Mouse (Mus musculus) lung, adult 2 months (tissue): ENCODE results near the gene Angel2. TPM values are rescaled to one million over a fixed set of nuclear protein-coding genes. Genes with fewer than 3 reads are reported as not detected.

Experiments used
- DNase-seq: peaks from one replicate; pipeline ENCODE4 v3.0.0; 2022
- H3K4me1 ChIP-seq: fragments of 200-500 bp; 2 replicates; pipeline ENCODE4 v1.6.1; 2011; ENCODE audit warnings: low read length; ENCODE audit not compliant: control insufficient read depth, insufficient read depth
- H3K4me3 ChIP-seq: fragments of 200-500 bp; replicated peaks from 2 replicates; pipeline ENCODE3; 2011; ENCODE audit warnings: low read depth, mild to moderate bottlenecking, control low read depth, low read length; ENCODE audit errors: extremely low read depth
- CTCF ChIP-seq: fragments of 200-500 bp; IDR thresholded peaks from 2 replicates; pipeline ENCODE4 v1.5.1; 2011; ENCODE audit warnings: mild to moderate bottlenecking, low read length, control low read depth; ENCODE audit not compliant: insufficient read depth
- POLR2A ChIP-seq: fragments of 200-500 bp; IDR thresholded peaks from 2 replicates; pipeline ENCODE4 v1.6.1; 2011; ENCODE audit warnings: low read depth, mild to moderate bottlenecking, control low read depth, low read length, borderline replicate concordance; ENCODE audit errors: extremely low read depth
- WGBS: fragments of 180-500 bp; shearing (Covaris S2); methylation state at CpG from one replicate; pipeline ENCODE4 v1.1.7; 2018; 5-methylcytosine and 5-hydroxymethylcytosine counted together
- polyA plus RNA-seq: library from polyadenylated mRNA; depleted of rRNA; stranded (reverse); fragments of >200 nt; gene quantifications from 2 replicates; pipeline ENCODE4 v1.2.3, GENCODE M21; 2012

Gene Angel2
- polyA plus RNA-seq, 1 experiment, result 22.7 TPM

DNA sequence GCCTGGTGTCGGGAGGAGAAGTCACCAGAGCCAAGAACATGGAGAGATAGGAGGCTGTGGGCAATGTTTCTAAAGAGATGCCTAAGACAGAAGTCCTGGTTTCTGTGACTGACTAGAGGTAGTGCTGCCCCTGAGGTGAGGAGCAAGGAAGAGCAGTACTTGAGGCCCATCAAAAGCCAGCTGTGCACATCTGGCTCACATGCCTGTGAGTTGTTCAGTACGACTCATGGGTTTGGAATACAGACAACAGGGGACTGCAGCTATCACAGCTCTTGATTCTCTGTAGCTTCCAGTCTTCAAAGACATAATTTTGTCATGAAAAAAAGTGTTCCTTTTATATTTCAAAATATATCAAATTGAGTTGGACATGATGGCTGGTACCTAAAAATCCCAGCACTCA, 23.8 kb upstream of the Angel2 start:
- no peak for TF ChIP-seq POLR2A
- TF ChIP-seq CTCF, result no peak
- Histone ChIP-seq H3K4me1 (peaks cover 4% of the 10 kb centered on the region; the same call in 1 of the 2 replicates), H3K4me3 (no peak overlapping the region)
- no peak for DNase-seq
- 58% methylated on average over 2 of the region's 2 CpGs for whole genome bisulfite sequencing

DNA sequence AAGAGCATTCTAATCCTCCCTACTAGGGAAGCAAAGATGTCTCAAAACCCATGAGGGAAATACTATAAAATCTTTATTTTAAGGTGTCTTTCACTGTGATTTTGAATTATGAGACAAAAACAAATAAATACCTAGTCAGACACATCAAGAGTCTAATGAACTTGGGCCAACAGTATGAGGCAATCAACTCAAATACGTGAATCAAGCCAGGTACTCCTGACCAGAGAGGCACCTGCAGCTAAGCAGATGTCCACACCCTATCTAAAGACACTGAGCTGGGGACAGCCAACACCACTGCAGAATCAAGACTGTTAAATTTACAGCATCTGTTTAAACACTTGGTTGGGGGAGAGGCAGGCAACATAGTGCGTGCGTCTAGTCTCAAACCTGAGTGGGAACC, 20.8 kb upstream of the Angel2 start:
- no peak overlapping the region for H3K4me3 ChIP-seq
- WGBS, result 78% methylated on average over 3 of the region's 3 CpGs
- H3K4me1 ChIP-seq, result peaks cover 2% of the 10 kb centered on the region; the same call in 1 of the 2 replicates
- DNase-seq, result no peak
- no peak for TF ChIP-seq CTCF
- TF ChIP-seq POLR2A, result no peak

DNA sequence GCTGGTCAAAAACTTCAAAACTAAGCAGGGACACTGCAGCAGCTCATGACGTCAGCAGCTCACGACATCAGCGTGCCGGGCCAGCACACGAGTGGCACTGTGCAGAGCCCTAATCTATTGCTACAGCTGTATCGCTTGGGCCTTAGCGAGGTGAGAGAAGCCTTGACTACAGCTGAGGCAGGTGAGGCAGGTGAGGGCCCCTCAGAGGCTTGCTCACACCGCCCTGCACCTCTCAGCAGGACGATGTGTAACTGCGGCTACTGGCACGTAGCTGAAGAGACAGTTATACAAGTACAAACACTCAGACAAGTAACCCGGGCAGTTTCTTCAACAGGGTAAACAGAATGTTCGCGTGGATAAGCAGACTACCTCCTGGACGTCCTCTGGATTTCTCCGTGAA, 20.2 kb upstream of the Angel2 start:
- DNase-seq, result no peak
- 73% methylated on average over 16 of the region's 16 CpGs for WGBS
- TF ChIP-seq POLR2A (no peak), CTCF (no peak)
- Histone ChIP-seq H3K4me3 (no peak overlapping the region), H3K4me1 (peaks cover 2% of the 10 kb centered on the region; the same call in 1 of the 2 replicates)

DNA sequence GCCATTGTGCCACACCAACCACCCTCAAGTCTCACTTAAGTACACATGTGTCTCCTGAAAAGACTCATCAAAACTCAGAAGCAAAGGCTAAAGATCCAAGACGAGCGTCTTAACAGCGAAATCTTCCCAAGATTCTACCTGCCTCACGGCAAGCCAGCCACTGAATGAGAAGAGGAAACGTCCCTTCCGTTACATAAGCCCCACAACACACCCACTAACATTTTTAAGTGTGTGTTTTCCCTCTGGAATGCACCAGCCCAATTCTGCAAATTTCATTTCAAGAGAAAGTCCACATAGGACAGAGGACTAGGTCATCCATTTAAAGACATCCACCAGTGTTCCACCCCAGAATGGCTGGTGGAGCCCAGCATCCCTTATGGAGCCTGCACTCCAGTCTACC, 14.1 kb upstream of the Angel2 start:
- TF ChIP-seq CTCF (no peak), POLR2A (no peak)
- Histone ChIP-seq H3K4me3 (peak overlapping the region; percentile 91), H3K4me1 (peaks cover 5% of the 10 kb centered on the region; the same call in 1 of the 2 replicates)
- no peak for DNase-seq
- 39% methylated on average over 6 of the region's 6 CpGs for WGBS

DNA sequence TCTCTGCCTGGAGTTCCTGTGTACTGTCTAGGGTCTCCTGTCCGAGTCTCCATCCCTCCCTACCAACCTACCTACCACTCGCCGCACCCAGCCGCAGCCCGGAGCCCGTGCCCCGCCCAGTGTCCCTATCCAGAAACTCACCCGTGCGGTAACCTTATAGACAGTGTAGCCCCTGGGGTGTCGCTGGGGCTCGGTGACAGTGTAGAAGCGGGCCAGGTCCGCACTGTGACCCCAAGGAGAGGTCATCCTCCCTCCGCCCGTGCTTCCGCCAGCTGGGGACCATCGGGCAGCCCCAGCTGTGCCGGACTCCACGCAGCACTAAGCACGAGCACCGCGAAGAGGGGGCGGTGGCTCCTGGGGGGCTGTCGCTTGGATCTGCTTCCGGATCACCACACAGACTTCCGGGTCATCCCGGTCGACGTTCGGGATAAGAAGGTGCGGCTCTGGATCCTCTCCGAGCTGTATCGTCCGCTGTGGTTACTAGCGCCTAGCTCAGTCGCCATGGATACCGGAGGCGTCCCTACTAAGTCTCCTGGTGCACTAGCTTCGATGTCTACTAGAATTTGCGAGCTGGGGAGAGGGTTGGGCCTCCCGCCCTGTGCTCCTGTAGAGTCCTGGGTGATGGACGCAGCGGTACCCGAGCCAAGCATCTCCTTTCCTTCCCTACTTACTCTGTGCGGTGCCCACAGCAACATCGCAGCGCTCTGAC, 13.3 kb upstream of the Angel2 start, which contains the start of gene Rps6kc1:
TSS of gene Rps6kc1 (minus strand) at position 356 of the 709 bp plus-strand sequence.
- WGBS, result under 1% methylated on average over 47 of the region's 47 CpGs
- H3K4me1 ChIP-seq, result peaks cover 5% of the 10 kb centered on the region; the same call in 1 of the 2 replicates
- TF ChIP-seq POLR2A (peak; percentile 96), CTCF (no peak)
- peak within 1 kb of the TSS; percentile 91 for H3K4me3 ChIP-seq
- peak; percentile 84 for DNase-seq

DNA sequence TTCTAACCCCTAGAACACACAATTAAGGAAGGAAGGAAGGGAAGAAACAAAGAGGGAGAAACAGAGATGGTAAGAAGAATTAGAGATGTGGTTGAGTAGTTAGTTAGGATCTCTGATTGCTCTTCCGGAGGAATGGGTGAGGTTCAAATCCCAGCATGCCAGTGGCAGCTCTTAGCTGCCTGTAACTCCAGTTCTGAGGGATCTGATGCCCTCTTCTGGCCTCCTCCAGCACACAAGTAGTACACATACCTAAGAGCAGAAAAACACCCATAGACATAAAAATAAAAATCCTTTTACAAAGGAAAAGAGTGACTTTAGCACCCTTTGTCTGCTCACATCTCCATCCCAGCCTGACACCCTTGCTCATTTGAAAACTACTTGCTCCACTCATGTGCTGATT, 12.3 kb upstream of the Angel2 start:
- Histone ChIP-seq H3K4me3 (no peak overlapping the region), H3K4me1 (peaks cover 5% of the 10 kb centered on the region; the same call in 1 of the 2 replicates)
- 50% methylated on average over 1 of the region's 1 CpGs for WGBS
- DNase-seq, result no peak
- TF ChIP-seq POLR2A (no peak), CTCF (no peak)

DNA sequence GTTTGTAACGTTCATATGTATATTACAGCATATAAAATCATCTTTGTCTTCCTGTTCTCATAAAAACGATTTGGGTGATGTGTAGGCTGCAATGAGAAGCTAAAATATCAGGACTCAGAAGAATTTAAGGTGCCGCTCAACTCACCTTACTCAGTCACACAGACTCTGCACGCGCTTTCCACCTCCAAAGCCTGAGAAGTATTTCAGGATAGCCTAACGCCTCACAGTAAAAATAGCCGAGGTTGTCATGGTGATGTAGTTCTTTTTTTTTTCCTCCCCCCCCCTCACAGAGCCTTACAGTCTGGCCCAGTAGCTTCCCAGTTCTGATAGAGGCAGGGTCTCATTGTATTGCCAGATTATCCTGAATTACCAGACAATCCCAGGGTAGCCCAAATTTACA, 6.0 kb upstream of the Angel2 start:
- no peak overlapping the region for H3K4me3 ChIP-seq
- H3K4me1 ChIP-seq, result no peaks in the 10 kb centered on the region
- WGBS, result 52% methylated on average over 7 of the region's 7 CpGs
- no peak for DNase-seq
- no peak for TF ChIP-seq POLR2A

DNA sequence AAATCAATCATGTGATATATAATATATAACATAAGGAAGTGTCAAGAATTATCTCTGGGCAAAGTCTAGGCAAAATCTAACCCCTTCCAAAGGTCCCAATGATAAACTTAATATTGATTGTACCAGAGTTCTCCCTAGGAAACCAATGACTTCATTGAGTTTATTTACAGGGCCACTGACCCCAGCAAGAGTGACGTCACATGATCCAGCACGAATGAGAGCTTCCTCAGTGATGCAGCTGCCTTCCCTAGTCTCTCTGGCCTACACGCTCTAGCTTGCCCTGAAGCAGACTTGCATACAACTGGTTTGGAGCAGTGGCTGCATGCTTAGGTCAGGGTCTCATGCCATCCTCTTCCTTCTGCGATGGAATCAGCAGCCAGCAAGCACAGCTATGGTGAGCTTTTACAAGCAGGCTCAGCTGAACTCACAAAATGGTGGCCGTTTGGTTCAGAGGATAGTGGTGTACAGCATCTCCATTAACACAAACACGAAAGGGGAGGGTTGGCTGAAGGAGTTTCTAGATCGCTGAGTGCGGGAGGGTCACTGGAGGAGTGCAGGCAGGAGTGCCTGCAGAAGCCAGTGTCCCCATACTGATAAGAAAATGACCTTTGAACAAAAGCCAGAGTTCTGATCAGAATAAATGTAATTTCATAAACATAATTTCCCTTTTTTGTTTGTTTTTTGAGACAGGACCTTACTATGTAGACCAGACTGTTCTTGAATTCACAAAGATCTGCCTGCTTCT, 5.0 kb upstream of the Angel2 start:
- TF ChIP-seq CTCF (no peak), POLR2A (no peak)
- 59% methylated on average over 8 of the region's 8 CpGs for WGBS
- DNase-seq, result no peak
- Histone ChIP-seq H3K4me1 (no peaks in the 10 kb centered on the region), H3K4me3 (no peak overlapping the region)

DNA sequence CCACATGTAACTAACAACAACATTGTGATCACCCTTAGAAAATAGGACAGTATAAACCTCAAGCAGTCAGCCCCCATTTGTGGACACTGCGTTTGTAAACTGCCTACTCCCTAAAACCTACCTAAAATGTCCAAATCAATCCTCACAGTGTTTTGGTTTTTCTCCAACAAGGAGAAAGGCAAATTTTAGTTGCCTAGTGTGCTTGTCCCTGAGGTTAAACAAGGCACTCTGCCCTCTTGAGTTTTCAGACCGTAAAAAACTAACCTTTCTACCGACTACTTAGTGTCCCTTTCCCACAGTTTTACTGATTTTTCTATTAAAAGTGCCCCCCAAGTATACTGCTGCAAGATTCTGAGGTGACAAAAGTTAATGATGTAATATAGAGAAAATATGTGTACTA, 2.4 kb downstream of the Angel2 start:
- H3K4me3 ChIP-seq, result no peak overlapping the region

DNA sequence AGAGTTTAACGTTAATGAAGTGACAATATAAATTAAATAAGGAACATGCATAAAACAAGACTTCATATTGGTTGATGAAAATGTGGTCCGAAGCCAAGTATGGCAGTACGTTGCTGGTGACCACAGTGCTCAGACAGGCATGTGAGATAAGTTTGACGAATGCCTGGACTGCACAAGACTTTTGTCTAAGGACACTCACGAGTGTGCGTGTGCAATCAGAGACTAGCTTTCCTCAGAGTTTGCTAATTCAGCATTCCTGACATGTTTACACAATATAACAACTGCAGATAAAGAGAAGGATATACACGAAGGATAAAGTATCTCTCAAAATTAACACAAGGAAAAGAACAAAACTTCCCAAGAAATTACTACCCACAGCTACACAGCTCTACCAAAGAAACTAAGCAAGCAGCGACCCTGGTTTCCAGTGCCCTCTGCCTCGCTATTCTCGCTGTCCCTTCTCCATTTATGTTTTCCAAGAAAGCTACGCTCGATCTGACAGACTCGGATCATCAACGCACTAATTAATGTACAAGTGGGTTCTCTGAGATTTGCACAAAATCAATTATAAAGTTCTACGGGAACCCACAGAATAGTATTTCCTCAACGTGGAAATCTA, 2.9 kb downstream of the Angel2 start:
- TF ChIP-seq CTCF (no peak), POLR2A (no peak)
- DNase-seq, result peak; percentile 10
- Histone ChIP-seq H3K4me3 (peak overlapping the region; percentile 97), H3K4me1 (peaks cover 13% of the 10 kb centered on the region)
- WGBS, result 4% methylated on average over 16 of the region's 16 CpGs

More for the DNA sequence above, 2.4 kb downstream of the Angel2 start:
- 64% methylated on average over 3 of the region's 3 CpGs for WGBS
- H3K4me1 ChIP-seq, result peaks cover 13% of the 10 kb centered on the region
- TF ChIP-seq CTCF, result no peak
- no peak for TF ChIP-seq POLR2A
- DNase-seq, result no peak
